Mouse (Mus musculus): ENCODE results near the gene BC030870.

- TF ChIP-seq POLR2A (IDR thresholded peaks at IDR 0.05; ENCODE audit: borderline replicate concordance, low read depth, low read length) (no peak), CTCF (IDR thresholded peaks at IDR 0.05; ENCODE audit: low read depth, low read length) (no peak)
Observed at GRCm38 (mm10) chr8:65103632-65104031, 25.7 kb downstream of the BC030870 start.

All from bone marrow macrophage, adult 2 months (primary cell).